Mouse (Mus musculus): ENCODE results near the gene Ccdc157.

DNA sequence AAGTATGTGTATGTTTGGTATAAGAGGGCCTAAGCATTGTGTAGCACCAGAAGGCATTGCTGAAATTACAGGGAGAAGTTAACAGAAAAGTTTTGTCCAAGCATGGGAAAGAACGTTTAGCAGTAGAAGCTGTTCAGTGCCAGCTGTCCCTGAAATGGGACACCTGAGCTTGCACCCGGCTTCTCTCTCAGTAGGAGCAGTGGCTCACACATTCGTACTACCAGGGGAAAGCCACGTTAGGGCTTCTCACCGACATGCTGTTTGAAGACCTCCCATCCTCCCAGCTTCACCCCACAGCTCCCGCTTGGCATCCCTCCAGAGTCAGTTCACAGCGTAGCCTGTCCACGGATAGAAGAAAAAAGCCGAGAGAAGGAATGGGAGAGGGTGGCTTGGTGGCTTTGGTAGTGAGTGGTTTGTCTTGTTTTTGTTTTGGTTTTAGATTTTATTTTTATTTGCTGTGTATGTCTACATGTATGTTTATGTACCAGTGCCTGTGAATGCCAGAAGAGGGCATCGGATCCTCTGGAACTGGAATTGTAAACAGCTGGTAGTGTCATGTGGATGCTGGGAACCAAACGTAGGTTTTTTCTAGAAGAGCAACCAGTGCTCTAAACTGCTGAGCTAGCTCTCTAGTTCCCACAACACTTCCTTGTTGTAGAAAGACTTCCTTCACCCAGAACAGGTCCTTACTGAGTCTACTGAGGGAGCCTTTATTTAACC is 42.0 kb upstream of the Ccdc157 start:
- TF ChIP-seq POLR2A (IDR thresholded peaks at IDR 0.05; ENCODE audit: borderline replicate concordance, insufficient read depth, low read length) = no peak
- TF ChIP-seq CTCF (IDR thresholded peaks at IDR 0.05; ENCODE audit: borderline replicate concordance, insufficient read depth, low read depth, low read length) = no peak

All from cerebellum, adult 2 months (tissue).